Comparison of ENCODE assay signal across 27 mouse cellular contexts in the genomic region with DNA sequence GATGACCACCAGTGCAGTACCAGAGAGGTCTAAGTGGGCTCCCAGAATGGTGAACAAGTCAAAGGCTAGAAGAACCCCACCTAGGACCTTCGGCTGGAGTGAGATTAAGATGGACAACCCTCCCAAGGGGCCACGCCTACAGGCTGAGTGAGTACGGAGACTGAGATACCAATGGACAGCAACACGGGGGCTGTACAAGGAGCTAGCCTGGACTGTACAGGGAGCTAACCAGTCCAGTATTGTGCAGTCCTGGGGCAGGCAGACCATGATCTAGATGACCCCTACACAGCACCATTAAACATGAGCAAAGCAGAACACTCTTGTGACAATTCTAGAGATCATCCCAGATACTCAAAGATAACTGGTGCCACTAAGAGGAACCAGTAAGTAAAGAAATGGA.
DNase-seq lines count a peak whose midpoint lies in the region; ATAC-seq and TF ChIP-seq lines count a peak whose summit lies in the region.
"Had no signal": no experiment of that assay in that cellular context is flagged by ENCODE, and none has a peak within 500 bp of the region (broad histone marks: within the 10 kb centered on the region; RNA-seq: fewer than 3 reads in every experiment).

No protein-coding gene starts in this region.

- H3K9me3 ChIP-seq in embryonic facial prominence, embryonic 11.5 days (replicated peaks; ENCODE audit: control insufficient read depth, low read length) = no peaks in the 10 kb centered on the region
- no peaks in the 10 kb centered on the region for H3K9me3 ChIP-seq in embryonic facial prominence, embryonic 10.5 days
- H3K9me3 ChIP-seq in midbrain, embryonic 16.5 days (replicated peaks; ENCODE audit: control insufficient read depth, low read length, poor library complexity, severe bottlenecking) = no peaks in the 10 kb centered on the region
- no peaks in the 10 kb centered on the region for H3K9me3 ChIP-seq in midbrain, postnatal 0 days (ENCODE audit: low read length)
- H3K9me3 ChIP-seq: embryonic facial prominence, embryonic 12.5 days; embryonic facial prominence, embryonic 15.5 days; G1E; heart, embryonic 10.5 days; heart, embryonic 13.5 days; hindbrain, embryonic 12.5 days; hindbrain, embryonic 15.5 days had no signal

- DNase-seq in embryonic facial prominence, embryonic 11.5 days (ENCODE audit: low spot score) = no peak
- no peak for DNase-seq in embryonic facial prominence, embryonic 10.5 days (ENCODE audit: low spot score)
- peak; percentile 70 for DNase-seq in heart, adult 11 months
- DNase-seq in heart, postnatal 14 days = no peak
- DNase-seq in midbrain, postnatal 0 days (ENCODE audit: low spot score) = no peak
- DNase-seq: adrenal gland, postnatal 10 days; adrenal gland, postnatal 36 days; B cell, adult 2 months; cerebellum, adult 11 months; cerebellum, adult 2 months; cerebellum, postnatal 10 days; cerebellum, postnatal 36 days; embryo, embryonic 11 days; gastrocnemius, postnatal 25 days; heart, adult 2 months had no signal

- TF ChIP-seq CTCF in midbrain, postnatal 0 days (IDR thresholded peaks at IDR 0.05) = no peak

- no peaks in the 10 kb centered on the region for H3K36me3 ChIP-seq in embryonic facial prominence, embryonic 11.5 days (replicated peaks; ENCODE audit: control insufficient read depth, insufficient read depth, low read depth, low read length)
- H3K36me3 ChIP-seq in embryonic facial prominence, embryonic 10.5 days (replicated peaks) = no peaks in the 10 kb centered on the region
- H3K36me3 ChIP-seq in midbrain, embryonic 16.5 days (ENCODE audit: control insufficient read depth, insufficient read depth, low read length) = no peaks in the 10 kb centered on the region
- no peaks in the 10 kb centered on the region for H3K36me3 ChIP-seq in midbrain, postnatal 0 days (ENCODE audit: insufficient read depth, low read length)
- H3K36me3 ChIP-seq: embryonic facial prominence, embryonic 12.5 days; embryonic facial prominence, embryonic 15.5 days; G1E; heart, embryonic 10.5 days; heart, embryonic 13.5 days; hindbrain, embryonic 12.5 days; hindbrain, embryonic 15.5 days had no signal

- H3K4me1 ChIP-seq in embryonic facial prominence, embryonic 11.5 days (ENCODE audit: control insufficient read depth, insufficient read depth, low read length) = no peaks in the 10 kb centered on the region
- no peaks in the 10 kb centered on the region for H3K4me1 ChIP-seq in embryonic facial prominence, embryonic 10.5 days
- H3K4me1 ChIP-seq in midbrain, embryonic 16.5 days (ENCODE audit: control insufficient read depth, insufficient read depth, low read length) = no peaks in the 10 kb centered on the region
- no peaks in the 10 kb centered on the region for H3K4me1 ChIP-seq in midbrain, postnatal 0 days (ENCODE audit: insufficient read depth, low read length)
- H3K4me1 ChIP-seq: embryonic facial prominence, embryonic 12.5 days; embryonic facial prominence, embryonic 15.5 days; heart, embryonic 10.5 days; heart, embryonic 13.5 days; hindbrain, embryonic 12.5 days; hindbrain, embryonic 15.5 days had no signal

- H3K27me3 ChIP-seq in embryonic facial prominence, embryonic 11.5 days (ENCODE audit: control insufficient read depth, insufficient read depth, low read length) = no peaks in the 10 kb centered on the region
- no peaks in the 10 kb centered on the region for H3K27me3 ChIP-seq in embryonic facial prominence, embryonic 10.5 days (replicated peaks; ENCODE audit: low read depth, poor library complexity, severe bottlenecking)
- no peaks in the 10 kb centered on the region for H3K27me3 ChIP-seq in midbrain, embryonic 16.5 days (ENCODE audit: control insufficient read depth, insufficient read depth, low read depth, low read length)
- no peaks in the 10 kb centered on the region for H3K27me3 ChIP-seq in midbrain, postnatal 0 days (ENCODE audit: insufficient read depth, low read length)
- H3K27me3 ChIP-seq: CH12.LX; embryonic facial prominence, embryonic 12.5 days; embryonic facial prominence, embryonic 15.5 days; heart, embryonic 13.5 days; hindbrain, embryonic 12.5 days; hindbrain, embryonic 15.5 days had no signal

- 0 out of 2 replicates have a peak, but pooled peaks have one; percentile 67 for ATAC-seq in embryonic facial prominence, embryonic 11.5 days (replicated peaks; ENCODE audit: insufficient number of reproducible peaks, low FRiP score, low TSS enrichment, low read depth)
- 0 out of 2 replicates have a peak, but pooled peaks have one; percentile 47 for ATAC-seq in midbrain, embryonic 16.5 days
- ATAC-seq in midbrain, postnatal 0 days (ENCODE audit: low FRiP score) = no peak
- ATAC-seq: forebrain, embryonic 14.5 days; intestine, postnatal 0 days; Patski had no signal

- no peak overlapping the region for H3K9ac ChIP-seq in embryonic facial prominence, embryonic 11.5 days (replicated peaks; ENCODE audit: low read length)
- H3K9ac ChIP-seq in midbrain, embryonic 16.5 days (ENCODE audit: low read depth, low read length) = no peak overlapping the region
- H3K9ac ChIP-seq in midbrain, postnatal 0 days (replicated peaks; ENCODE audit: low read length, poor library complexity, severe bottlenecking) = no peak overlapping the region
- H3K9ac ChIP-seq: embryonic facial prominence, embryonic 12.5 days; embryonic facial prominence, embryonic 15.5 days; heart, embryonic 13.5 days; hindbrain, embryonic 12.5 days; hindbrain, embryonic 15.5 days had no signal

- intact Hi-C loops in heart, postnatal 14 days (cut with DNase I) = loop anchor here (5.0 kb wide), 1 partner anchor 1001 kb away; no protein-coding TSS in a partner anchor

- H3K27ac ChIP-seq in embryonic facial prominence, embryonic 11.5 days (replicated peaks; ENCODE audit: low read depth, low read length) = no peak overlapping the region
- no peak overlapping the region for H3K27ac ChIP-seq in embryonic facial prominence, embryonic 10.5 days (replicated peaks)
- H3K27ac ChIP-seq in midbrain, embryonic 16.5 days (ENCODE audit: low read length) = no peak overlapping the region
- H3K27ac ChIP-seq in midbrain, postnatal 0 days (ENCODE audit: low read depth, low read length) = no peak overlapping the region
- H3K27ac ChIP-seq: embryonic facial prominence, embryonic 12.5 days; embryonic facial prominence, embryonic 15.5 days; heart, adult 2 months; heart, embryonic 10.5 days; heart, embryonic 13.5 days; hindbrain, embryonic 12.5 days; hindbrain, embryonic 15.5 days had no signal

- H3K4me3 ChIP-seq in embryonic facial prominence, embryonic 11.5 days (ENCODE audit: low read depth, low read length) = no peak overlapping the region
- no peak overlapping the region for H3K4me3 ChIP-seq in embryonic facial prominence, embryonic 10.5 days
- H3K4me3 ChIP-seq in midbrain, embryonic 16.5 days (ENCODE audit: low read depth, low read length) = no peak overlapping the region
- no peak overlapping the region for H3K4me3 ChIP-seq in midbrain, postnatal 0 days (ENCODE audit: low read depth, low read length)
- H3K4me3 ChIP-seq: embryonic facial prominence, embryonic 12.5 days; embryonic facial prominence, embryonic 15.5 days; heart, adult 2 months; heart, embryonic 10.5 days; heart, embryonic 13.5 days; hindbrain, embryonic 12.5 days; hindbrain, embryonic 15.5 days had no signal

- 85% methylated on average over 4 of the region's 4 CpGs for WGBS in embryonic facial prominence, embryonic 11.5 days
- WGBS in embryonic facial prominence, embryonic 10.5 days = 89% methylated on average over 4 of the region's 4 CpGs
- 89% methylated on average over 4 of the region's 4 CpGs for WGBS in midbrain, embryonic 16.5 days
- 88% methylated on average over 4 of the region's 4 CpGs for WGBS in midbrain, postnatal 0 days

- no peak overlapping the region for H3K4me2 ChIP-seq in embryonic facial prominence, embryonic 11.5 days (ENCODE audit: low read depth, low read length)
- no peak overlapping the region for H3K4me2 ChIP-seq in midbrain, embryonic 16.5 days (ENCODE audit: low read length)
- no peak overlapping the region for H3K4me2 ChIP-seq in midbrain, postnatal 0 days (ENCODE audit: low read depth, low read length, poor library complexity, severe bottlenecking)
- H3K4me2 ChIP-seq: embryonic facial prominence, embryonic 12.5 days; embryonic facial prominence, embryonic 15.5 days; heart, embryonic 13.5 days; hindbrain, embryonic 12.5 days; hindbrain, embryonic 15.5 days had no signal
